Mouse (Mus musculus) right cerebral cortex, postnatal 14 days (tissue): Measurements from ENCODE around the gene Myt1.
"Not testable (repeated sequence)": the region's sequence is repeated elsewhere in the genome, so short reads cannot be mapped to it uniquely, and the experiment has no call there.

ENCODE experiments used
- DNase-seq: peaks from one replicate; pipeline ENCODE4 v3.0.0; 2022

Gene Myt1

GRCm38 (mm10) chr2:181787852-181788251 is 24.7 kb downstream of the Myt1 start:
- no peak for DNase-seq

GRCm38 (mm10) chr2:181789396-181789795 is 26.3 kb downstream of the Myt1 start:
- DNase-seq: no peak

- DNase-seq: not testable (repeated sequence)
Observed at GRCm38 (mm10) chr2:181793186-181793585, 30.1 kb downstream of the Myt1 start.

- peak; percentile 15 for DNase-seq
Observed at GRCm38 (mm10) chr2:181795641-181796130, 32.6 kb downstream of the Myt1 start.

- no peak for DNase-seq
Observed at GRCm38 (mm10) chr2:181797672-181798071, 34.5 kb downstream of the Myt1 start.

GRCm38 (mm10) chr2:181829032-181829650 is 66.0 kb downstream of the Myt1 start:
- DNase-seq: no peak

- DNase-seq: no peak
Observed at GRCm38 (mm10) chr2:181832745-181833144, 69.6 kb downstream of the Myt1 start.

GRCm38 (mm10) chr2:181837372-181838292 is 74.5 kb downstream of the Myt1 start, which contains the start of gene Pcmtd2:
Pcmtd2 (plus strand) TSS chr2:181837854.
- DNase-seq: peak; percentile 89

GRCm38 (mm10) chr2:181838293-181838680 is 75.2 kb downstream of the Myt1 start:
- no peak for DNase-seq

- no peak for DNase-seq
Observed at GRCm38 (mm10) chr2:181845709-181846394, 82.7 kb downstream of the Myt1 start.

GRCm38 (mm10) chr2:181863791-181864535 is 100.8 kb downstream of the Myt1 start, which contains the start of gene Polr3k:
Polr3k (plus strand) TSS chr2:181864337.
- peak; percentile 91 for DNase-seq

GRCm38 (mm10) chr2:181864536-181864860 is 101.4 kb downstream of the Myt1 start:
- no peak for DNase-seq

GRCm38 (mm10) chr2:181866931-181867330 is 103.8 kb downstream of the Myt1 start:
- DNase-seq: peak; percentile 72

- DNase-seq: no peak
Observed at GRCm38 (mm10) chr2:181871039-181871438, 107.9 kb downstream of the Myt1 start.
